Mouse (Mus musculus): ENCODE data around the gene Svep1. TPM values are rescaled to one million over a fixed set of nuclear protein-coding genes. Genes with fewer than 3 reads are reported as not detected.

Svep1 gene
- polyA plus RNA-seq, 1 experiment from 2014 or later = 0.18 TPM

Other genes starting within 250 kb of the Svep1 start
- gene Txndc8, start 197.7 kb downstream of the Svep1 start, polyA plus RNA-seq (2015; fragmentation: Nextera tagmentation; extraction: Ambion mirVana) = not detected in 2 replicates
- gene Musk, start 79.1 kb upstream of the Svep1 start, polyA plus RNA-seq (2015; fragmentation: Nextera tagmentation; extraction: Ambion mirVana) = 0.18 and 0.42 TPM in 2 replicates

All from thymus, postnatal 0 days (tissue).